Mouse (Mus musculus) left cerebral cortex, adult 9 months (tissue): ENCODE measurements around the gene Btbd3.

ENCODE experiments used
- DNase-seq, 2 experiments: peaks; one replicate each; pipeline ENCODE4 v3.0.0; 2022; ENCODE audit warnings: low spot score in 2 of 2

Gene Btbd3

GRCm38 (mm10) chr2:138256411-138256810 lies at the start of gene Btbd3:
Gene Btbd3 (plus strand): TSS chr2:138256565.
- peak; percentile 86 to 94 for DNase-seq

GRCm38 (mm10) chr2:138215561-138215960 lies 40.8 kb upstream of the Btbd3 start:
- DNase-seq, result peak; percentile 6 to 22

- peak in 1 of 2 experiments; percentile 7 for DNase-seq
Observed at GRCm38 (mm10) chr2:138220269-138220668, 36.1 kb upstream of the Btbd3 start.

GRCm38 (mm10) chr2:138232247-138232646 lies 24.1 kb upstream of the Btbd3 start:
- DNase-seq, result no peak

GRCm38 (mm10) chr2:138236149-138236548 lies 20.2 kb upstream of the Btbd3 start:
- no peak for DNase-seq

GRCm38 (mm10) chr2:138242452-138242851 lies 13.9 kb upstream of the Btbd3 start:
- DNase-seq, result no peak

- DNase-seq, result peak; percentile 22 to 71
Observed at GRCm38 (mm10) chr2:138245631-138246289, 10.6 kb upstream of the Btbd3 start.

GRCm38 (mm10) chr2:138247986-138248385 lies 8.4 kb upstream of the Btbd3 start:
- DNase-seq, result no peak

GRCm38 (mm10) chr2:138256851-138257471 lies 596 bp downstream of the Btbd3 start:
- DNase-seq, result no peak

GRCm38 (mm10) chr2:138257692-138258315 lies 1.4 kb downstream of the Btbd3 start:
- peak in 1 of 2 experiments; percentile 43 for DNase-seq

- no peak for DNase-seq
Observed at GRCm38 (mm10) chr2:138261140-138261539, 4.8 kb downstream of the Btbd3 start.

GRCm38 (mm10) chr2:138262885-138263284 lies 6.5 kb downstream of the Btbd3 start:
- DNase-seq, result no peak

- DNase-seq, result no peak
Observed at GRCm38 (mm10) chr2:138265356-138266005, 9.1 kb downstream of the Btbd3 start.

- no peak for DNase-seq
Observed at GRCm38 (mm10) chr2:138266679-138267078, 10.3 kb downstream of the Btbd3 start.

- DNase-seq, result no peak
Observed at GRCm38 (mm10) chr2:138267852-138268513, 11.6 kb downstream of the Btbd3 start.

- DNase-seq, result no peak
Observed at GRCm38 (mm10) chr2:138269330-138269729, 13.0 kb downstream of the Btbd3 start.

- DNase-seq, result no peak
Observed at GRCm38 (mm10) chr2:138273404-138274073, 17.2 kb downstream of the Btbd3 start.

- DNase-seq, result no peak
Observed at GRCm38 (mm10) chr2:138274086-138274485, 17.7 kb downstream of the Btbd3 start.

GRCm38 (mm10) chr2:138277842-138278691 lies 21.7 kb downstream of the Btbd3 start:
- DNase-seq, result peak; percentile 71 to 72
